Mouse (Mus musculus): ENCODE results near the gene Hoxd9. TPM values are rescaled to one million over a fixed set of nuclear protein-coding genes. Genes with fewer than 3 reads are reported as not detected.

The Hoxd9 gene
- polyA plus RNA-seq, 1 experiment from 2014 or later: 3.9 TPM

- WGBS: 1% methylated on average over 36 of the region's 36 CpGs
- Histone ChIP-seq H3K9ac (ENCODE audit: low read length) (no peak overlapping the region), H3K4me1 (replicated peaks; ENCODE audit: control insufficient read depth, insufficient read depth, low read length) (peaks cover 6% of the 10 kb centered on the region; the same call in 1 of the 2 replicates), H3K9me3 (ENCODE audit: control insufficient read depth, low read length) (no peaks in the 10 kb centered on the region), H3K36me3 (ENCODE audit: control insufficient read depth, insufficient read depth, low read length) (no peaks in the 10 kb centered on the region), H3K27ac (ENCODE audit: low read depth) (no peak overlapping the region), H3K4me3 (ENCODE audit: low read depth, low read length) (no peak overlapping the region), H3K4me2 (ENCODE audit: low read length) (no peak overlapping the region; the same call in 1 of the 2 replicates), H3K27me3 (replicated peaks; ENCODE audit: control insufficient read depth, insufficient read depth, low read length) (peaks cover 100% of the 10 kb centered on the region)
- DNase-seq (ENCODE audit: low spot score): peak; percentile 76
- no peak for ATAC-seq (replicated peaks; ENCODE audit: low FRiP score, low TSS enrichment, low read depth)
These were observed 30.2 kb upstream of the Hoxd9 start for GRCm38 (mm10) chr2:74667191-74667841.

- ATAC-seq (replicated peaks; ENCODE audit: low FRiP score, low TSS enrichment, low read depth) (peak; percentile 70), DNase-seq (ENCODE audit: low spot score) (peak; percentile 68)
- H3K4me2 ChIP-seq (ENCODE audit: low read length): peak within 1 kb of the TSS; percentile 54
- under 1% methylated on average over 35 of the region's 51 CpGs for WGBS
- H3K9me3 ChIP-seq (ENCODE audit: control insufficient read depth, low read length): no peaks in the 10 kb centered on the region
- H3K4me3 ChIP-seq (ENCODE audit: low read depth, low read length): peak within 1 kb of the TSS; percentile 37
- no peaks in the 10 kb centered on the region for H3K36me3 ChIP-seq (ENCODE audit: control insufficient read depth, insufficient read depth, low read length)
- peaks cover 6% of the 10 kb centered on the region; the same call in 1 of the 2 replicates for H3K4me1 ChIP-seq (replicated peaks; ENCODE audit: control insufficient read depth, insufficient read depth, low read length)
- H3K9ac ChIP-seq (ENCODE audit: low read length): peak within 1 kb of the TSS; percentile 25; the same call in 1 of the 2 replicates
- H3K27ac ChIP-seq (ENCODE audit: low read depth): no peak within 1 kb of the TSS
- peaks cover 100% of the 10 kb centered on the region for H3K27me3 ChIP-seq (replicated peaks; ENCODE audit: control insufficient read depth, insufficient read depth, low read length)
These were observed 29.6 kb upstream of the Hoxd9 start, which contains the start of gene Hoxd13 for GRCm38 (mm10) chr2:74667842-74668357. Gene Hoxd13 (plus strand): TSS chr2:74668310.

GRCm38 (mm10) chr2:74668370-74669229, 28.9 kb upstream of the Hoxd9 start:
- peak; percentile 81 for DNase-seq (ENCODE audit: low spot score)
- H3K4me1 ChIP-seq (replicated peaks; ENCODE audit: control insufficient read depth, insufficient read depth, low read length): peaks cover 6% of the 10 kb centered on the region; the same call in 1 of the 2 replicates
- peak overlapping the region; percentile 54 for H3K4me2 ChIP-seq (ENCODE audit: low read length)
- under 1% methylated on average over 68 of the region's 74 CpGs for WGBS
- H3K27me3 ChIP-seq (replicated peaks; ENCODE audit: control insufficient read depth, insufficient read depth, low read length): peaks cover 100% of the 10 kb centered on the region
- H3K9me3 ChIP-seq (ENCODE audit: control insufficient read depth, low read length): no peaks in the 10 kb centered on the region
- no peak overlapping the region for H3K27ac ChIP-seq (ENCODE audit: low read depth)
- peak; percentile 26 for ATAC-seq (replicated peaks; ENCODE audit: low FRiP score, low TSS enrichment, low read depth)
- peak overlapping the region; percentile 37 for H3K4me3 ChIP-seq (ENCODE audit: low read depth, low read length)
- H3K9ac ChIP-seq (ENCODE audit: low read length): peak overlapping the region; percentile 25; the same call in 1 of the 2 replicates
- no peaks in the 10 kb centered on the region for H3K36me3 ChIP-seq (ENCODE audit: control insufficient read depth, insufficient read depth, low read length)

- peak; percentile 49 for DNase-seq (ENCODE audit: low spot score)
- H3K4me2 ChIP-seq (ENCODE audit: low read length): no peak overlapping the region
- WGBS: 0% methylated on average over 3 of the region's 3 CpGs
These were observed 28.3 kb upstream of the Hoxd9 start for GRCm38 (mm10) chr2:74669230-74669578.

GRCm38 (mm10) chr2:74669650-74670235, 27.8 kb upstream of the Hoxd9 start:
- no peak for ATAC-seq (replicated peaks; ENCODE audit: low FRiP score, low TSS enrichment, low read depth)
- DNase-seq (ENCODE audit: low spot score): peak; percentile 77
- H3K9ac ChIP-seq (ENCODE audit: low read length): no peak overlapping the region

More at GRCm38 (mm10) chr2:74669230-74669578, 28.3 kb upstream of the Hoxd9 start:
- Histone ChIP-seq H3K36me3 (ENCODE audit: control insufficient read depth, insufficient read depth, low read length) (no peaks in the 10 kb centered on the region), H3K4me1 (replicated peaks; ENCODE audit: control insufficient read depth, insufficient read depth, low read length) (peaks cover 6% of the 10 kb centered on the region; the same call in 1 of the 2 replicates), H3K9me3 (ENCODE audit: control insufficient read depth, low read length) (no peaks in the 10 kb centered on the region), H3K27ac (ENCODE audit: low read depth) (no peak overlapping the region), H3K9ac (ENCODE audit: low read length) (no peak overlapping the region), H3K27me3 (replicated peaks; ENCODE audit: control insufficient read depth, insufficient read depth, low read length) (peaks cover 100% of the 10 kb centered on the region), H3K4me3 (ENCODE audit: low read depth, low read length) (peak overlapping the region; percentile 37; the same call in 1 of the 2 replicates)
- no peak for ATAC-seq (replicated peaks; ENCODE audit: low FRiP score, low TSS enrichment, low read depth)

DNA sequence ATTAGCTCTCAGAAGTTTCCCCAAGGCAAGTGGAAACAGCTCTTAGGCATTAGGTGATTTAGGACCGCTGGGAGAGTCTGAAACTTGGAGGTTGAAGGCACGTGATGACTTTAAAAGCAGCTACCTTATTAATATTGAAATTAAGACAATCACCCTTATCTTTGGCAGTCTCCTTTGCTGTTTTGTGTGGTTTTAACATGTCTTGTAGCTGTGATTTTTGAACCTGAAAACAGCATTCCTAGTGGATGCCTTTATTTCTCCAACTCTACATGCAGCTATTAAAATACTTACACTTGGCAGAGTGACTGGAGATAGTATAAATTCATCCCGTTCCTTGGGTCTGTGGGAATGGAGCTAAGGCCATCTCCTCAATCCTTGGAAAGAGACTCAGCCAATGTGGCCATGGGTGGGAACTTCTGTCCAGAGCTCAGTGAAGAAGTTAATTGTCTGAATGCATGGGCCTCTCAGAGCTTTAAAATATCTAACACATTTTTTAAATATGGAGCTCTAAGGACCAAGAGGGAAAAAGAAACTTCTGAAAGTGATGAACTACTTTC, 26.8 kb upstream of the Hoxd9 start:
- WGBS: 5% methylated on average over 3 of the region's 3 CpGs
- peaks cover 6% of the 10 kb centered on the region; the same call in 1 of the 2 replicates for H3K4me1 ChIP-seq (replicated peaks; ENCODE audit: control insufficient read depth, insufficient read depth, low read length)

More at GRCm38 (mm10) chr2:74669650-74670235, 27.8 kb upstream of the Hoxd9 start:
- no peak overlapping the region for H3K4me3 ChIP-seq (ENCODE audit: low read depth, low read length)
- 3% methylated on average over 14 of the region's 14 CpGs for WGBS
- H3K36me3 ChIP-seq (ENCODE audit: control insufficient read depth, insufficient read depth, low read length): no peaks in the 10 kb centered on the region
- 0 out of 2 replicates have a peak overlapping the region, but pooled peaks have one; percentile 6 for H3K4me2 ChIP-seq (ENCODE audit: low read length)
- no peaks in the 10 kb centered on the region for H3K9me3 ChIP-seq (ENCODE audit: control insufficient read depth, low read length)
- peaks cover 100% of the 10 kb centered on the region for H3K27me3 ChIP-seq (replicated peaks; ENCODE audit: control insufficient read depth, insufficient read depth, low read length)
- peaks cover 6% of the 10 kb centered on the region; the same call in 1 of the 2 replicates for H3K4me1 ChIP-seq (replicated peaks; ENCODE audit: control insufficient read depth, insufficient read depth, low read length)
- no peak overlapping the region for H3K27ac ChIP-seq (ENCODE audit: low read depth)

GRCm38 (mm10) chr2:74671847-74672246, 25.7 kb upstream of the Hoxd9 start:
- Histone ChIP-seq H3K4me3 (ENCODE audit: low read depth, low read length) (no peak overlapping the region), H3K27me3 (replicated peaks; ENCODE audit: control insufficient read depth, insufficient read depth, low read length) (peaks cover 100% of the 10 kb centered on the region), H3K27ac (ENCODE audit: low read depth) (no peak overlapping the region), H3K4me2 (ENCODE audit: low read length) (no peak overlapping the region), H3K9me3 (ENCODE audit: control insufficient read depth, low read length) (no peaks in the 10 kb centered on the region), H3K36me3 (ENCODE audit: control insufficient read depth, insufficient read depth, low read length) (no peaks in the 10 kb centered on the region), H3K9ac (ENCODE audit: low read length) (no peak overlapping the region), H3K4me1 (replicated peaks; ENCODE audit: control insufficient read depth, insufficient read depth, low read length) (peaks cover 6% of the 10 kb centered on the region; the same call in 1 of the 2 replicates)
- DNase-seq (ENCODE audit: low spot score) (peak; percentile 68), ATAC-seq (replicated peaks; ENCODE audit: low FRiP score, low TSS enrichment, low read depth) (no peak)
- 15% methylated on average over 5 of the region's 5 CpGs for WGBS

More for the DNA sequence above, 26.8 kb upstream of the Hoxd9 start:
- peak; percentile 54 for DNase-seq (ENCODE audit: low spot score)
- Histone ChIP-seq H3K4me3 (ENCODE audit: low read depth, low read length) (no peak overlapping the region), H3K27me3 (replicated peaks; ENCODE audit: control insufficient read depth, insufficient read depth, low read length) (peaks cover 100% of the 10 kb centered on the region), H3K4me2 (ENCODE audit: low read length) (no peak overlapping the region), H3K36me3 (ENCODE audit: control insufficient read depth, insufficient read depth, low read length) (no peaks in the 10 kb centered on the region), H3K9me3 (ENCODE audit: control insufficient read depth, low read length) (no peaks in the 10 kb centered on the region), H3K27ac (ENCODE audit: low read depth) (no peak overlapping the region), H3K9ac (ENCODE audit: low read length) (no peak overlapping the region)
- no peak for ATAC-seq (replicated peaks; ENCODE audit: low FRiP score, low TSS enrichment, low read depth)
